Mouse (Mus musculus): ENCODE results near the gene Zfp128. TPM values are rescaled to one million over a fixed set of nuclear protein-coding genes. Genes with fewer than 3 reads are reported as not detected.
"Not testable (repeated sequence)": the region's sequence is repeated elsewhere in the genome, so short reads cannot be mapped to it uniquely, and the experiment has no call there.

Gene Zfp128
- polyA plus RNA-seq, 1 experiment from 2014 or later = 6.4 TPM

- Histone ChIP-seq H3K27me3 (no peaks in the 10 kb centered on the region), H3K9me3 (replicated peaks) (no peaks in the 10 kb centered on the region), H3K4me2 (replicated peaks) (peak within 1 kb of the TSS; percentile 45), H3K27ac (no peak within 1 kb of the TSS), H3K9ac (peak within 1 kb of the TSS; percentile 61), H3K36me3 (peaks cover 3% of the 10 kb centered on the region; the same call in 1 of the 2 replicates), H3K4me1 (peaks cover 3% of the 10 kb centered on the region; the same call in 1 of the 2 replicates), H3K4me3 (peak within 1 kb of the TSS; percentile 64)
- 6% methylated on average over 36 of the region's 36 CpGs for WGBS
- peak; percentile 98 for ATAC-seq (ENCODE audit: low FRiP score)
Measured at GRCm38 (mm10) chr7:12897655-12898410, 16.9 kb downstream of the Zfp128 start, which contains the start of gene Zscan22. Zscan22 (plus strand) TSS chr7:12897815.

- no peak overlapping the region for H3K9ac ChIP-seq
- no peaks in the 10 kb centered on the region for H3K9me3 ChIP-seq (replicated peaks)
- H3K27ac ChIP-seq = no peak overlapping the region
- ATAC-seq (ENCODE audit: low FRiP score) = no peak
- H3K4me2 ChIP-seq (replicated peaks) = no peak overlapping the region
- 97% methylated on average over 5 of the region's 5 CpGs for WGBS
- H3K4me1 ChIP-seq = peaks cover 3% of the 10 kb centered on the region; the same call in 1 of the 2 replicates
- H3K36me3 ChIP-seq = peaks cover 22% of the 10 kb centered on the region
- H3K27me3 ChIP-seq = no peaks in the 10 kb centered on the region
- no peak overlapping the region for H3K4me3 ChIP-seq
Measured at GRCm38 (mm10) chr7:12901517-12901916, 20.5 kb downstream of the Zfp128 start.

GRCm38 (mm10) chr7:12903623-12904022 is 22.6 kb downstream of the Zfp128 start:
- H3K27me3 ChIP-seq = no peaks in the 10 kb centered on the region
- H3K4me1 ChIP-seq = no peaks in the 10 kb centered on the region
- H3K9me3 ChIP-seq (replicated peaks) = no peaks in the 10 kb centered on the region
- peaks cover 42% of the 10 kb centered on the region for H3K36me3 ChIP-seq
- no peak overlapping the region for H3K4me3 ChIP-seq
- no peak overlapping the region for H3K27ac ChIP-seq
- 53% methylated on average over 10 of the region's 10 CpGs for WGBS
- H3K4me2 ChIP-seq (replicated peaks) = no peak overlapping the region
- no peak for ATAC-seq (ENCODE audit: low FRiP score)
- H3K9ac ChIP-seq = no peak overlapping the region

GRCm38 (mm10) chr7:12905146-12905545 is 24.2 kb downstream of the Zfp128 start:
- WGBS = 97% methylated on average over 1 of the region's 1 CpGs
- Histone ChIP-seq H3K9ac (no peak overlapping the region), H3K4me1 (peaks cover 4% of the 10 kb centered on the region; the same call in 1 of the 2 replicates), H3K36me3 (peaks cover 47% of the 10 kb centered on the region), H3K4me2 (replicated peaks) (no peak overlapping the region), H3K27me3 (no peaks in the 10 kb centered on the region), H3K27ac (no peak overlapping the region), H3K4me3 (no peak overlapping the region), H3K9me3 (replicated peaks) (no peaks in the 10 kb centered on the region)
- no peak for ATAC-seq (ENCODE audit: low FRiP score)

- WGBS = 40% methylated on average over 7 of the region's 7 CpGs
- Histone ChIP-seq H3K9ac (peak overlapping the region; percentile 59; the same call in 1 of the 2 replicates), H3K4me2 (replicated peaks) (peak overlapping the region; percentile 54), H3K36me3 (peaks cover 35% of the 10 kb centered on the region), H3K27ac (peak overlapping the region; percentile 89), H3K4me1 (peaks cover 4% of the 10 kb centered on the region; the same call in 1 of the 2 replicates), H3K9me3 (replicated peaks) (no peaks in the 10 kb centered on the region), H3K27me3 (no peaks in the 10 kb centered on the region), H3K4me3 (peak overlapping the region; percentile 42)
- ATAC-seq (ENCODE audit: low FRiP score) = peak; percentile 51
Measured at GRCm38 (mm10) chr7:12909498-12909962, 28.6 kb downstream of the Zfp128 start.

- ATAC-seq (ENCODE audit: low FRiP score) = peak; percentile 83
- Histone ChIP-seq H3K9me3 (replicated peaks) (no peaks in the 10 kb centered on the region), H3K4me2 (replicated peaks) (peak overlapping the region; percentile 54), H3K27ac (peak overlapping the region; percentile 89), H3K9ac (peak overlapping the region; percentile 59), H3K4me1 (peaks cover 4% of the 10 kb centered on the region; the same call in 1 of the 2 replicates), H3K4me3 (peak overlapping the region; percentile 42), H3K27me3 (no peaks in the 10 kb centered on the region), H3K36me3 (peaks cover 31% of the 10 kb centered on the region)
- 7% methylated on average over 19 of the region's 19 CpGs for WGBS
Measured at GRCm38 (mm10) chr7:12910181-12910668, 29.2 kb downstream of the Zfp128 start.

GRCm38 (mm10) chr7:12913556-12913955 is 32.6 kb downstream of the Zfp128 start:
- no peaks in the 10 kb centered on the region for H3K9me3 ChIP-seq (replicated peaks)
- H3K27me3 ChIP-seq = no peaks in the 10 kb centered on the region
- H3K9ac ChIP-seq = no peak overlapping the region
- H3K4me3 ChIP-seq = no peak overlapping the region
- no peak overlapping the region for H3K27ac ChIP-seq
- H3K4me1 ChIP-seq = peaks cover 4% of the 10 kb centered on the region; the same call in 1 of the 2 replicates
- no peak overlapping the region for H3K4me2 ChIP-seq (replicated peaks)
- no peak for ATAC-seq (ENCODE audit: low FRiP score)
- H3K36me3 ChIP-seq = peaks cover 5% of the 10 kb centered on the region; the same call in 1 of the 2 replicates

GRCm38 (mm10) chr7:12920495-12920894 is 39.5 kb downstream of the Zfp128 start:
- Histone ChIP-seq H3K4me2 (replicated peaks) (0 out of 2 replicates have a peak overlapping the region, but pooled peaks have one; percentile 80), H3K36me3 (peaks cover 24% of the 10 kb centered on the region)
- H3K27me3 ChIP-seq; ATAC-seq (ENCODE audit: low FRiP score); H3K9ac ChIP-seq; H3K4me3 ChIP-seq; H3K9me3 ChIP-seq (replicated peaks); H3K4me1 ChIP-seq; H3K27ac ChIP-seq: not testable (repeated sequence)
- WGBS = 89% methylated on average over 7 of the region's 8 CpGs

- Histone ChIP-seq H3K4me2 (replicated peaks) (peak overlapping the region; percentile 80), H3K9ac (peak overlapping the region; percentile 86), H3K4me3 (peak overlapping the region; percentile 60), H3K27me3 (peaks cover 11% of the 10 kb centered on the region), H3K27ac (peak overlapping the region; percentile 93), H3K4me1 (peaks cover 10% of the 10 kb centered on the region), H3K36me3 (peaks cover 32% of the 10 kb centered on the region), H3K9me3 (replicated peaks) (no peaks in the 10 kb centered on the region)
- 2% methylated on average over 3 of the region's 3 CpGs for WGBS
- no peak; the same call in 1 of the 2 replicates for ATAC-seq (ENCODE audit: low FRiP score)
Measured at GRCm38 (mm10) chr7:12921318-12921704, 40.3 kb downstream of the Zfp128 start.

- ATAC-seq (ENCODE audit: low FRiP score) = peak; percentile 98
- Histone ChIP-seq H3K4me3 (peak within 1 kb of the TSS; percentile 60), H3K9ac (peak within 1 kb of the TSS; percentile 86), H3K9me3 (replicated peaks) (no peaks in the 10 kb centered on the region), H3K4me1 (peaks cover 10% of the 10 kb centered on the region), H3K4me2 (replicated peaks) (peak within 1 kb of the TSS; percentile 91), H3K36me3 (peaks cover 38% of the 10 kb centered on the region), H3K27me3 (peaks cover 17% of the 10 kb centered on the region), H3K27ac (peak within 1 kb of the TSS; percentile 93)
- under 1% methylated on average over 55 of the region's 55 CpGs for WGBS
Measured at GRCm38 (mm10) chr7:12921705-12922465, 40.9 kb downstream of the Zfp128 start, which contains the start of gene Rps5. Rps5 (plus strand) TSS chr7:12922290.

- H3K4me3 ChIP-seq = peak overlapping the region; percentile 60
- H3K36me3 ChIP-seq = peaks cover 42% of the 10 kb centered on the region
- no peak overlapping the region for H3K27ac ChIP-seq
- no peak for ATAC-seq (ENCODE audit: low FRiP score)
- H3K9ac ChIP-seq = peak overlapping the region; percentile 67
- peaks cover 12% of the 10 kb centered on the region for H3K4me1 ChIP-seq
- H3K4me2 ChIP-seq (replicated peaks) = peak overlapping the region; percentile 91
- 5% methylated on average over 8 of the region's 8 CpGs for WGBS
- peaks cover 26% of the 10 kb centered on the region for H3K27me3 ChIP-seq
- H3K9me3 ChIP-seq (replicated peaks) = no peaks in the 10 kb centered on the region
Measured at GRCm38 (mm10) chr7:12922729-12923128, 41.8 kb downstream of the Zfp128 start.

- WGBS = 87% methylated on average over 7 of the region's 7 CpGs
- no peaks in the 10 kb centered on the region for H3K9me3 ChIP-seq (replicated peaks)
- no peak overlapping the region for H3K9ac ChIP-seq
- H3K4me2 ChIP-seq (replicated peaks) = no peak overlapping the region
- H3K4me1 ChIP-seq = peaks cover 18% of the 10 kb centered on the region
- H3K27ac ChIP-seq = no peak overlapping the region
- H3K36me3 ChIP-seq = peaks cover 42% of the 10 kb centered on the region
- no peak overlapping the region for H3K4me3 ChIP-seq
- no peak for ATAC-seq (ENCODE audit: low FRiP score)
- peaks cover 39% of the 10 kb centered on the region for H3K27me3 ChIP-seq
Measured at GRCm38 (mm10) chr7:12926316-12926715, 45.3 kb downstream of the Zfp128 start.
